Mouse (Mus musculus) G1E (cell line): ENCODE results near the gene Sec24a.

Experiments used
- CTCF ChIP-seq: IDR thresholded peaks from 2 replicates; pipeline ENCODE4 v1.5.1; 2012; ENCODE audit warnings: low read depth, low read length, inconsistent platforms, mixed read lengths
- TAL1 ChIP-seq: conservative IDR thresholded peaks from 2 replicates; pipeline ENCODE4 v1.6.1; 2012; ENCODE audit warnings: low read depth, low read length, inconsistent platforms, mixed read lengths

GRCm38 (mm10) chr11:51648566-51648965 is 114.9 kb downstream of the Sec24a start:
- TF ChIP-seq CTCF (no peak), TAL1 (no peak)
